Mouse (Mus musculus): ENCODE data around the gene Ndufb4.

Gene Ndufb4

GRCm38 (mm10) chr16:37683154-37684130 lies 29.2 kb upstream of the Ndufb4 start:
- TF ChIP-seq GATA4 (IDR thresholded peaks at IDR 0.05; ENCODE audit: insufficient replicate concordance, low read length) = no peak

GRCm38 (mm10) chr16:37682309-37682975 lies 28.2 kb upstream of the Ndufb4 start:
- no peak for TF ChIP-seq GATA4 (IDR thresholded peaks at IDR 0.05; ENCODE audit: insufficient replicate concordance, low read length)

- no peak for TF ChIP-seq GATA4 (IDR thresholded peaks at IDR 0.05; ENCODE audit: insufficient replicate concordance, low read length)
Observed at GRCm38 (mm10) chr16:37680831-37681230, 26.6 kb upstream of the Ndufb4 start.

GRCm38 (mm10) chr16:37680216-37680615 lies 26.0 kb upstream of the Ndufb4 start:
- no peak for TF ChIP-seq GATA4 (IDR thresholded peaks at IDR 0.05; ENCODE audit: insufficient replicate concordance, low read length)

GRCm38 (mm10) chr16:37677586-37677985 lies 23.3 kb upstream of the Ndufb4 start:
- TF ChIP-seq GATA4 (IDR thresholded peaks at IDR 0.05; ENCODE audit: insufficient replicate concordance, low read length) = no peak

GRCm38 (mm10) chr16:37676677-37677072 lies 22.4 kb upstream of the Ndufb4 start:
- no peak for TF ChIP-seq GATA4 (IDR thresholded peaks at IDR 0.05; ENCODE audit: insufficient replicate concordance, low read length)

- no peak for TF ChIP-seq GATA4 (IDR thresholded peaks at IDR 0.05; ENCODE audit: insufficient replicate concordance, low read length)
Observed at GRCm38 (mm10) chr16:37676024-37676676, 21.9 kb upstream of the Ndufb4 start.

- TF ChIP-seq GATA4 (IDR thresholded peaks at IDR 0.05; ENCODE audit: insufficient replicate concordance, low read length) = no peak
Observed at GRCm38 (mm10) chr16:37675326-37675725, 21.1 kb upstream of the Ndufb4 start.

GRCm38 (mm10) chr16:37670666-37671283 lies 16.5 kb upstream of the Ndufb4 start:
- no peak for TF ChIP-seq GATA4 (IDR thresholded peaks at IDR 0.05; ENCODE audit: insufficient replicate concordance, low read length)

- no peak for TF ChIP-seq GATA4 (IDR thresholded peaks at IDR 0.05; ENCODE audit: insufficient replicate concordance, low read length)
Observed at GRCm38 (mm10) chr16:37665394-37665935, 11.2 kb upstream of the Ndufb4 start.

GRCm38 (mm10) chr16:37663643-37664459 lies 9.6 kb upstream of the Ndufb4 start:
- no peak for TF ChIP-seq GATA4 (IDR thresholded peaks at IDR 0.05; ENCODE audit: insufficient replicate concordance, low read length)

- TF ChIP-seq GATA4 (IDR thresholded peaks at IDR 0.05; ENCODE audit: insufficient replicate concordance, low read length) = no peak
Observed at GRCm38 (mm10) chr16:37656796-37657195, 2.5 kb upstream of the Ndufb4 start.

GRCm38 (mm10) chr16:37655756-37656347 lies 1.6 kb upstream of the Ndufb4 start:
- TF ChIP-seq GATA4 (IDR thresholded peaks at IDR 0.05; ENCODE audit: insufficient replicate concordance, low read length) = no peak
